Mouse (Mus musculus): ENCODE data around the gene Ncam2.
A peak's percentile ranks its signal among the peaks of the same experiment; 100 is the strongest.

The Ncam2 gene

GRCm38 (mm10) chr16:81200201-81201071 lies at the start of gene Ncam2:
Gene Ncam2 (plus strand): TSS chr16:81200697.
- peak in 1 of 2 experiments; percentile 60 for DNase-seq (ENCODE audit: low spot score in 2 of 2)

- no peak for DNase-seq (ENCODE audit: low spot score in 2 of 2)
These were observed 29.7 kb upstream of the Ncam2 start for GRCm38 (mm10) chr16:81170828-81171227.

GRCm38 (mm10) chr16:81175302-81175943 lies 25.1 kb upstream of the Ncam2 start:
- DNase-seq (ENCODE audit: low spot score in 2 of 2), result no peak

GRCm38 (mm10) chr16:81179801-81180200 lies 20.7 kb upstream of the Ncam2 start:
- DNase-seq (ENCODE audit: low spot score in 2 of 2), result no peak

- no peak for DNase-seq (ENCODE audit: low spot score in 2 of 2)
These were observed 12.8 kb upstream of the Ncam2 start for GRCm38 (mm10) chr16:81187579-81188179.

- DNase-seq (ENCODE audit: low spot score in 2 of 2), result no peak
These were observed 8.9 kb upstream of the Ncam2 start for GRCm38 (mm10) chr16:81191621-81192020.

- DNase-seq (ENCODE audit: low spot score in 2 of 2), result no peak
These were observed 7.9 kb upstream of the Ncam2 start for GRCm38 (mm10) chr16:81192607-81193006.

GRCm38 (mm10) chr16:81199467-81199866 lies 1.0 kb upstream of the Ncam2 start:
- DNase-seq (ENCODE audit: low spot score in 2 of 2), result no peak

- DNase-seq (ENCODE audit: low spot score in 2 of 2), result no peak
These were observed 974 bp downstream of the Ncam2 start for GRCm38 (mm10) chr16:81201471-81201870.

GRCm38 (mm10) chr16:81201992-81202391 lies 1.5 kb downstream of the Ncam2 start:
- no peak for DNase-seq (ENCODE audit: low spot score in 2 of 2)

- DNase-seq (ENCODE audit: low spot score in 2 of 2), result no peak
These were observed 2.2 kb downstream of the Ncam2 start for GRCm38 (mm10) chr16:81202721-81203161.

- DNase-seq (ENCODE audit: low spot score in 2 of 2), result no peak
These were observed 4.0 kb downstream of the Ncam2 start for GRCm38 (mm10) chr16:81204405-81205034.

GRCm38 (mm10) chr16:81221176-81221575 lies 20.7 kb downstream of the Ncam2 start:
- no peak for DNase-seq (ENCODE audit: low spot score in 2 of 2)

GRCm38 (mm10) chr16:81223841-81224240 lies 23.3 kb downstream of the Ncam2 start:
- no peak for DNase-seq (ENCODE audit: low spot score in 2 of 2)

GRCm38 (mm10) chr16:81224253-81224652 lies 23.8 kb downstream of the Ncam2 start:
- no peak for DNase-seq (ENCODE audit: low spot score in 2 of 2)

- no peak for DNase-seq (ENCODE audit: low spot score in 2 of 2)
These were observed 54.4 kb downstream of the Ncam2 start for GRCm38 (mm10) chr16:81254875-81255274.

GRCm38 (mm10) chr16:81260429-81260828 lies 59.9 kb downstream of the Ncam2 start:
- no peak for DNase-seq (ENCODE audit: low spot score in 2 of 2)

- DNase-seq (ENCODE audit: low spot score in 2 of 2), result no peak
These were observed 73.3 kb downstream of the Ncam2 start for GRCm38 (mm10) chr16:81273597-81274360.

GRCm38 (mm10) chr16:81284241-81284640 lies 83.7 kb downstream of the Ncam2 start:
- no peak for DNase-seq (ENCODE audit: low spot score in 2 of 2)

- no peak for DNase-seq (ENCODE audit: low spot score in 2 of 2)
These were observed 84.7 kb downstream of the Ncam2 start for GRCm38 (mm10) chr16:81284859-81285837.

All from spleen, postnatal 4 days (tissue).